Mouse (Mus musculus) midbrain, embryonic 15.5 days (tissue): ENCODE measurements around the gene Hist2h2ac. TPM values are rescaled to one million over a fixed set of nuclear protein-coding genes. Genes with fewer than 3 reads are reported as not detected.
"Not testable (repeated sequence)": the region's sequence is repeated elsewhere in the genome, so short reads cannot be mapped to it uniquely, and the experiment has no call there.

Experiments
- ATAC-seq: fragments of 200-750 bp; cut with Nextera tagmentation; replicated peaks from 2 replicates; pipeline ENCODE4 v1.8.0; 2017; ENCODE audit warnings: moderate TSS enrichment
- H3K27ac ChIP-seq: fragments of 300-500 bp; sonication (generic); 2 replicates; pipeline ENCODE4 v1.5.1; 2015; ENCODE audit warnings: mild to moderate bottlenecking, inconsistent platforms
- H3K27me3 ChIP-seq: fragments of 300-500 bp; sonication (generic); replicated peaks from 2 replicates; pipeline ENCODE4 v1.6.1; 2015; ENCODE audit warnings: inconsistent platforms
- H3K36me3 ChIP-seq: fragments of 300-500 bp; sonication (generic); replicated peaks from 2 replicates; pipeline ENCODE4 v1.6.1; 2015; ENCODE audit warnings: inconsistent platforms
- H3K4me1 ChIP-seq: fragments of 300-500 bp; sonication (generic); 2 replicates; pipeline ENCODE4 v1.6.1; 2015; ENCODE audit warnings: inconsistent platforms
- H3K4me2 ChIP-seq: fragments of 300-500 bp; sonication (generic); 2 replicates; pipeline ENCODE4 v1.6.1; 2015; ENCODE audit warnings: inconsistent platforms, mild to moderate bottlenecking, moderate library complexity
- H3K4me3 ChIP-seq: fragments of 300-500 bp; sonication (generic); 2 replicates; pipeline ENCODE4 v1.5.1; 2015; ENCODE audit warnings: mild to moderate bottlenecking, inconsistent platforms
- H3K9ac ChIP-seq: fragments of 300-500 bp; sonication (generic); 2 replicates; pipeline ENCODE4 v1.6.1; 2015; ENCODE audit warnings: mild to moderate bottlenecking, inconsistent platforms
- H3K9me3 ChIP-seq: fragments of 300-500 bp; sonication (generic); 2 replicates; pipeline ENCODE4 v1.6.1; 2016; ENCODE audit warnings: inconsistent platforms
- WGBS: fragments of 180-500 bp; shearing (Covaris S2); methylation state at CpG from one replicate; pipeline ENCODE4 v1.1.7; 2015; ENCODE audit warnings: mixed read lengths; 5-methylcytosine and 5-hydroxymethylcytosine counted together
- polyA plus RNA-seq: library from polyadenylated mRNA; unstranded; fragments of >200 nt; fragmentation: Nextera tagmentation; extraction: Ambion mirVana; gene quantifications from 2 replicates; pipeline ENCODE4 v1.2.1, GENCODE M21; 2015

The Hist2h2ac gene
- 1.8 and 2.2 TPM in 2 replicates for polyA plus RNA-seq

GRCm38 (mm10) chr3:96220765-96221639 is at the start of gene Hist2h2ac, which contains the start of gene Hist2h2be:
Gene Hist2h2ac, minus strand, starts transcription at chr3:96220880.
Gene Hist2h2be, plus strand, starts transcription at chr3:96221119.
- ATAC-seq: peak; percentile 79
- WGBS: under 1% methylated on average over 43 of the region's 43 CpGs
- Histone ChIP-seq H3K9me3 (no peaks in the 10 kb centered on the region), H3K4me2 (peak within 1 kb of the TSS; percentile 93), H3K27ac (peak within 1 kb of the TSS; percentile 98), H3K4me3 (peak within 1 kb of the TSS; percentile 74), H3K4me1 (peaks cover 23% of the 10 kb centered on the region), H3K27me3 (no peaks in the 10 kb centered on the region), H3K36me3 (no peaks in the 10 kb centered on the region), H3K9ac (peak within 1 kb of the TSS; percentile 87)

DNA sequence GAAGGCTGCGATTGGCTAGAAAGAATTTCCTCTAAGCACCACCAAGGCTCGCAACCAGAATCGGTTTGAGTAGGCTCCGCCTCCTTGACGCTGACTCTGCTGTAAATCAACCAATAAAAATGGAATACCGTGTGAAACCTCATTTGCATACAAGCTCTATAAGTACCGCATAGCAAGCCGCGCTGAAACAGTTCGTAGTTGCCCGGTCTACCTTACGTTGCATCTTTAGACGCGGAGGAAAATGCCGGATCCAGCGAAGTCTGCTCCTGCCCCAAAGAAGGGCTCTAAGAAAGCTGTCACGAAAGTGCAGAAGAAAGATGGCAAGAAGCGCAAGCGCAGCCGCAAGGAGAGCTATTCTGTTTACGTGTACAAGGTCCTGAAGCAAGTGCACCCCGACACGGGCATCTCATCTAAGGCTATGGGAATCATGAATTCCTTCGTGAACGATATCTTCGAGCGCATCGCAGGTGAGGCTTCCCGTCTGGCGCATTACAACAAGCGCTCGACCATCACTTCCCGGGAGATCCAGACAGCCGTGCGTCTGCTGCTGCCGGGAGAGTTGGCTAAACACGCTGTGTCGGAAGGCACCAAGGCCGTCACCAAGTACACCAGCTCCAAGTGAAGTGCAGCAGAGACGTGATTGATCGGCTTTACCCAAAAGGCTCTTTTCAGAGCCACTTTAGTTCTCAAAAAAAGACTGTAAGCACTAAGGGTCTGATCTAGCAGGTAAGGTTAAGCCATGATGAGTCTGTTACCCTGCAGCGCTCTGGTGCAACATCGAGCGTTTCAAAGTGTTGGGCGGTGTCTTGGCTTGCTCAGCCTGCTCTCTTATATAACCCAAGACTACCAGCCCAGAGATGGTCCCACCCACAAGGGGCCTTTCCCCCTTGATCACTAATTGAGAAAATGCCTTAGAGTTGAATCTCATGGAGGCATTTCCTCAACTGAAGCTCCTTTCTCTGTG is 49.1 kb upstream of the Hist2h2ac start, which contains the start of gene Hist2h2bb:
Hist2h2bb (plus strand) TSS at position 242 of the 964 bp plus-strand sequence.
- under 1% methylated on average over 45 of the region's 45 CpGs for WGBS
- Histone ChIP-seq H3K4me1 (peaks cover 12% of the 10 kb centered on the region), H3K27me3 (no peaks in the 10 kb centered on the region), H3K9me3 (no peaks in the 10 kb centered on the region), H3K27ac (peak within 1 kb of the TSS; percentile 95), H3K4me3 (peak within 1 kb of the TSS; percentile 48), H3K4me2 (peak within 1 kb of the TSS; percentile 86), H3K36me3 (no peaks in the 10 kb centered on the region), H3K9ac (peak within 1 kb of the TSS; percentile 65)
- peak; percentile 97 for ATAC-seq

DNA sequence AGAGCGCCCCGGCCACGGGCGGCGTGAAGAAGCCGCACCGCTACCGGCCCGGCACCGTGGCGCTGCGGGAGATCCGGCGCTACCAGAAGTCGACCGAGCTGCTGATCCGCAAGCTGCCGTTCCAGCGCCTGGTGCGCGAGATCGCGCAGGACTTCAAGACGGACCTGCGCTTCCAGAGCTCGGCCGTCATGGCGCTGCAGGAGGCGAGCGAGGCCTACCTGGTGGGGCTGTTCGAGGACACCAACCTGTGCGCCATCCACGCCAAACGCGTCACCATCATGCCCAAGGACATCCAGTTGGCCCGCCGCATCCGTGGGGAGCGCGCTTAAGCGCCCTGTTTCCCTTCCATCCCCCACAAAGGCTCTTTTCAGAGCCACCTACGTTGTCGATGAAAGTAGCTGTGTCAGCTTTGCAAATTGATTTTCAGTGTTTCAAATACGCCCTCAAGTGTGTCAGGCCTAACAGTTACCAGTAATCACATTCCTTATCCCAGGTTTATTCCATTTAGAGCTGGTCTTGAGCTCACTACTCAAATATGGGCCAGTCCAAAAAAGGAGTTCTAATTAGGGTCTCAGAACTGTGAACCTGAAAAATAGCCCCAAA is 48.2 kb upstream of the Hist2h2ac start:
- 0% methylated on average over 13 of the region's 44 CpGs for WGBS
- H3K4me3 ChIP-seq: peak overlapping the region; percentile 48
- H3K4me2 ChIP-seq: peak overlapping the region; percentile 86
- peak; percentile 34 for ATAC-seq
- peaks cover 20% of the 10 kb centered on the region for H3K4me1 ChIP-seq
- not testable (repeated sequence) for H3K27me3 ChIP-seq, H3K9me3 ChIP-seq, H3K36me3 ChIP-seq
- H3K9ac ChIP-seq: peak overlapping the region; percentile 48
- H3K27ac ChIP-seq: peak overlapping the region; percentile 95

GRCm38 (mm10) chr3:96268051-96268775 is 47.5 kb upstream of the Hist2h2ac start, which contains the start of gene Hist2h3b:
Gene Hist2h3b, plus strand, starts transcription at chr3:96268654.
- H3K36me3 ChIP-seq: no peaks in the 10 kb centered on the region
- peak; percentile 52 for ATAC-seq
- H3K4me2 ChIP-seq: peak within 1 kb of the TSS; percentile 86
- no peaks in the 10 kb centered on the region for H3K27me3 ChIP-seq
- H3K4me3 ChIP-seq: peak within 1 kb of the TSS; percentile 48
- no peaks in the 10 kb centered on the region for H3K9me3 ChIP-seq
- peak within 1 kb of the TSS; percentile 95 for H3K27ac ChIP-seq
- peak within 1 kb of the TSS; percentile 48 for H3K9ac ChIP-seq
- 22% methylated on average over 29 of the region's 30 CpGs for WGBS
- peaks cover 23% of the 10 kb centered on the region for H3K4me1 ChIP-seq

DNA sequence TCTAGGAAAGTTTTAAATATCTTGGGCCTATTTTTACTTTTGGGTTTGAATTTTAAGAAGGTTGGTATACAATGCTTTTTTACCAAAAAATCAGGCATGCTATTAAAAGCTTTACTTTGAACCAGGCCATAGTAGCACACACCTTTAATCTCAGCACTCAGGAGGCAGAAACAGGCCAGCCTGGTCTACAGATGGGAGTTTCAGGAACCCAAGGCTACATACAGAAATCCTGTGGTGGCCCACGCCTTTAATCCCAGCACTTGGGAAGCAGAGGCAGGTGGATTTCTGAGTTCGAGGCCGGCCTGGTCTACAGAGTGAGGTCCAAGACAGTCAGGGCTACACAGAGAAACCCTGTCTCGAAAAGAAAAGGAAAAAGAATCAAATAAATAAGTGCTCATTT is 46.9 kb upstream of the Hist2h2ac start:
- H3K27ac ChIP-seq: no peak overlapping the region
- H3K4me1 ChIP-seq: peaks cover 23% of the 10 kb centered on the region
- no peak overlapping the region for H3K9ac ChIP-seq
- no peak for ATAC-seq
- no peak overlapping the region for H3K4me2 ChIP-seq
- H3K36me3 ChIP-seq: no peaks in the 10 kb centered on the region
- H3K27me3 ChIP-seq: no peaks in the 10 kb centered on the region
- H3K9me3 ChIP-seq: no peaks in the 10 kb centered on the region
- 79% methylated on average over 4 of the region's 4 CpGs for WGBS
- H3K4me3 ChIP-seq: no peak overlapping the region

DNA sequence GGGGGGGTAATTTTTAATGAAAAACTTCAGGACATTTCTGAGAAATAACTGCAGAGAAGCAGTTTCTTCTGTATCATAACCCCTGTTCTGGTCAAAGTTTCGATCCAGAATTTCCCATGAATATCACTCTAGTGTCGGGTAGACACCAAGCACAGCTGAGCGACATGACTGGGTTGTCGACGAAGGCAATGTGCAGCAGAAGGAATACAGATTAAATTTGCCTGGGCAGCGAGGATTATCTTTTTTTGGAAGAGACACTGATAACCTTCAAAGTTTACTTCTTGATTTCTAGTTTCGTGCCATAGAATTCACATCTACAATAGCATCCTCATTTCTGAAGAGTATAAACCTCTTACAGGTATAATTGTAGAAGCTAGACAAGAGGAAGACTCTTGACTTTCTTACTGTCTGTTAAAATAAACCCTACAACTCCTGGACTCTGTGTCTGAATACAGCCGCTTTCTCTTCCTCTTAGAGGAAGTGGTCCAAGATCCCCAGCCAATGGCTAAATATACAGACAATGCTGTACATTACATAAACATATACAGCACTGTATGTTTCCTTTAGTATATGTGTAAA is 45.5 kb upstream of the Hist2h2ac start:
- no peaks in the 10 kb centered on the region for H3K36me3 ChIP-seq
- H3K4me1 ChIP-seq: peaks cover 37% of the 10 kb centered on the region
- no peaks in the 10 kb centered on the region for H3K27me3 ChIP-seq
- H3K27ac ChIP-seq: no peak overlapping the region
- 94% methylated on average over 8 of the region's 8 CpGs for WGBS
- H3K4me2 ChIP-seq: no peak overlapping the region
- no peak for ATAC-seq
- no peaks in the 10 kb centered on the region for H3K9me3 ChIP-seq
- H3K4me3 ChIP-seq: no peak overlapping the region
- no peak overlapping the region for H3K9ac ChIP-seq

- Histone ChIP-seq H3K36me3 (no peaks in the 10 kb centered on the region), H3K4me2 (peak overlapping the region; percentile 72), H3K9me3 (no peaks in the 10 kb centered on the region), H3K4me1 (peaks cover 35% of the 10 kb centered on the region), H3K27ac (peak overlapping the region; percentile 98), H3K27me3 (no peaks in the 10 kb centered on the region), H3K9ac (no peak overlapping the region), H3K4me3 (0 out of 2 replicates have a peak overlapping the region, but pooled peaks have one; percentile 62)
- ATAC-seq: no peak
- 65% methylated on average over 7 of the region's 7 CpGs for WGBS
Observed at GRCm38 (mm10) chr3:96264404-96264949, 43.8 kb upstream of the Hist2h2ac start.

GRCm38 (mm10) chr3:96263558-96264403 is 43.1 kb upstream of the Hist2h2ac start:
- Histone ChIP-seq H3K4me1 (peaks cover 35% of the 10 kb centered on the region), H3K9ac (peak overlapping the region; percentile 34), H3K4me3 (peak overlapping the region; percentile 62), H3K9me3 (no peaks in the 10 kb centered on the region), H3K27me3 (no peaks in the 10 kb centered on the region), H3K4me2 (peak overlapping the region; percentile 72), H3K36me3 (no peaks in the 10 kb centered on the region), H3K27ac (peak overlapping the region; percentile 98)
- WGBS: 3% methylated on average over 27 of the region's 27 CpGs
- ATAC-seq: peak; percentile 43

DNA sequence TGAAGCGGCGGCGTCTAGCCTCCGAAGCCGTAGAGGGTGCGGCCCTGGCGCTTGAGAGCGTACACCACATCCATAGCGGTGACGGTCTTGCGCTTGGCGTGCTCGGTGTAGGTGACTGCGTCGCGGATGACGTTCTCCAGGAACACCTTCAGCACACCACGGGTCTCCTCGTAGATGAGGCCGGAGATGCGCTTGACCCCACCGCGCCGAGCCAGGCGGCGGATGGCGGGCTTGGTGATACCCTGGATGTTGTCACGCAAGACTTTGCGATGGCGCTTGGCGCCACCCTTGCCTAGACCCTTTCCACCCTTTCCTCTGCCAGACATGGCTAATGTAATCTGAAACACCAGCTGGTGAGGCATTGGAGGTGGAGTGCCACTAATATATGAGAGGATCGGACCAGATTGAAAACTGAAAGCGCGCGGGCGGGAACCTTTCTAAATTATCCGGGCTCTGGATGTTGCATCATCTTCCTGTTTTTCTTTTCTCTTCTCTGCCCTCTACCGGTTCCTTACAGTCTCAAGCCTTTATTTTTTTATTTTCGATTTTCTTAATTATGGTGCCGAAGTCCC is 42.4 kb upstream of the Hist2h2ac start, which contains the start of gene Hist2h4:
Hist2h4 (minus strand) TSS at position 333 of the 572 bp plus-strand sequence.
- Histone ChIP-seq H3K36me3 (no peaks in the 10 kb centered on the region), H3K4me2 (peak within 1 kb of the TSS; percentile 72), H3K27me3 (no peaks in the 10 kb centered on the region), H3K4me3 (peak within 1 kb of the TSS; percentile 62), H3K27ac (peak within 1 kb of the TSS; percentile 98), H3K9ac (peak within 1 kb of the TSS; percentile 74), H3K4me1 (peaks cover 33% of the 10 kb centered on the region), H3K9me3 (no peaks in the 10 kb centered on the region)
- under 1% methylated on average over 40 of the region's 40 CpGs for WGBS
- peak; percentile 90 for ATAC-seq
